Mouse (Mus musculus): Measurements from ENCODE around the gene Etv2.

GRCm38 (mm10) chr7:30626647-30627046 lies 9.0 kb downstream of the Etv2 start:
- TF ChIP-seq CTCF (IDR thresholded peaks at IDR 0.05; ENCODE audit: borderline replicate concordance, extremely low read depth, insufficient read depth, insufficient read length) (no peak), POLR2A (IDR thresholded peaks at IDR 0.05; ENCODE audit: borderline replicate concordance, extremely low read depth, insufficient read depth, insufficient read length, poor library complexity, severe bottlenecking) (no peak)
